ENCODE assay signal across 12 mouse cellular contexts in the genomic region with DNA sequence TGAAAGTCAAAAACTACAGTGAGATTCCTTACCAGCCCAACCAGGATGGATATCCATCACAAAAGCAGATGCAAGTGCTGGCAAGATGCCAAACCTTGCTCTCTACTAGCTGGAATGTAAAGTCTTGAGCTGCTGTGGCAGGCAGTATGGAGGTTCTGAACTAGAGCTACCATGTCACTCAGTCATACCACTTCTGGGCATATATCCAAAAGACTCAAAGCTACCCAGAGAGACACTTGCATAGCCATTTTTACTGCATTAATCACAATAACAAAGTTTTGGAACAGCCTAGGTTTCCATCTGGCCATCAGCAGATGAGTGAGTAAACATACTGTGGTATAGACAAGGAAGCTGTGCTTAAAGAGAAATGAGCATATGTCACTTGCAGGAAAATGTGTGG. TPM values are rescaled to one million over a fixed set of nuclear protein-coding genes. Genes with fewer than 3 reads are reported as not detected.
DNase-seq lines count a peak whose midpoint lies in the region; ATAC-seq lines count a peak whose summit lies in the region.
"Had no signal": no experiment of that assay in that cellular context is flagged by ENCODE, and none has a peak within 500 bp of the region (broad histone marks: within the 10 kb centered on the region; RNA-seq: fewer than 3 reads in every experiment).

No protein-coding gene starts in this region.

- no peak overlapping the region for H3K27ac ChIP-seq in hindbrain, embryonic 16.5 days (ENCODE audit: low read depth, low read length)
- H3K27ac ChIP-seq: heart, embryonic 10.5 days; limb, embryonic 15.5 days had no signal

- ATAC-seq in cerebellum, adult (ENCODE audit: insufficient number of reproducible peaks, low FRiP score, low TSS enrichment), result no peak
- ATAC-seq in hindbrain, embryonic 16.5 days, result peak; percentile 50; the same call in 1 of the 2 replicates

- intact Hi-C loops in left cerebral cortex, postnatal 4 days (cut with DNase I), result no loop called here

- H3K36me3 ChIP-seq in hindbrain, embryonic 16.5 days (ENCODE audit: control insufficient read depth, insufficient read depth, low read length), result no peaks in the 10 kb centered on the region
- H3K36me3 ChIP-seq: heart, embryonic 10.5 days; limb, embryonic 15.5 days had no signal

- no peak overlapping the region for H3K4me3 ChIP-seq in hindbrain, embryonic 16.5 days (ENCODE audit: low read length)
- H3K4me3 ChIP-seq: heart, embryonic 10.5 days; limb, embryonic 15.5 days; megakaryocyte, embryonic 14.5 days had no signal

- H3K9me3 ChIP-seq in hindbrain, embryonic 16.5 days (ENCODE audit: control insufficient read depth, low read length), result no peaks in the 10 kb centered on the region
- H3K9me3 ChIP-seq: heart, embryonic 10.5 days; limb, embryonic 15.5 days; megakaryocyte, embryonic 14.5 days had no signal

- no peaks in the 10 kb centered on the region for H3K4me1 ChIP-seq in hindbrain, embryonic 16.5 days (ENCODE audit: control insufficient read depth, insufficient read depth, low read depth, low read length)
- H3K4me1 ChIP-seq: heart, embryonic 10.5 days; limb, embryonic 15.5 days; megakaryocyte, embryonic 14.5 days had no signal

- peak; percentile 9 to 23 for DNase-seq in cerebellum, adult 18-20 months
- peak; percentile 8 for DNase-seq in left cerebral cortex, postnatal 4 days
- no peak for DNase-seq in left cerebral cortex, adult 18-20 months (ENCODE audit: low spot score in 2 of 2)
- DNase-seq in 416B (ENCODE audit: low read depth), result peak; percentile 44
- DNase-seq in ovary, postnatal 36 days (ENCODE audit: low spot score), result no peak
- no peak for DNase-seq in adrenal gland, postnatal 4 days (ENCODE audit: low spot score in 2 of 2)

- no peak overlapping the region for H3K9ac ChIP-seq in hindbrain, embryonic 16.5 days (ENCODE audit: low read depth, low read length)
- H3K9ac ChIP-seq: limb, embryonic 15.5 days had no signal

- no peaks in the 10 kb centered on the region for H3K27me3 ChIP-seq in hindbrain, embryonic 16.5 days (replicated peaks; ENCODE audit: control insufficient read depth, insufficient read depth, low read length)
- H3K27me3 ChIP-seq: limb, embryonic 15.5 days; megakaryocyte, embryonic 14.5 days had no signal

- H3K4me2 ChIP-seq in hindbrain, embryonic 16.5 days (ENCODE audit: low read length), result no peak overlapping the region
- H3K4me2 ChIP-seq: limb, embryonic 15.5 days had no signal

RNA-seq across cellular contexts. Expression of a gene that starts 25.6 kb away (rescaled TPM):
- total RNA-seq in left cerebral cortex, postnatal 4 days (2021), result 10 to 100 TPM; 31.9 to 36.7 TPM
- 10 to 100 TPM; 42.5 to 52.6 TPM for total RNA-seq in left cerebral cortex, adult 18-20 months (2021)
- polyA plus RNA-seq in hindbrain, embryonic 16.5 days (2015; fragmentation: Nextera tagmentation; extraction: Ambion mirVana), result 3.6 and 4.1 TPM in 2 replicates
- total RNA-seq in adrenal gland, postnatal 4 days (2021), result 1 to 10 TPM; 3.7 to 4.5 TPM

RNA-seq across cellular contexts. Expression of a gene that starts 53.8 kb away (rescaled TPM):
- total RNA-seq in left cerebral cortex, postnatal 4 days (2021), result under 1 TPM in 1 of 2 experiments, not detected in 1; 0.26 TPM
- under 1 TPM in 1 of 2 experiments, not detected in 1; 0.12 TPM for total RNA-seq in left cerebral cortex, adult 18-20 months (2021)
- polyA plus RNA-seq in hindbrain, embryonic 16.5 days (2015; fragmentation: Nextera tagmentation; extraction: Ambion mirVana), result 1.0 and 1.1 TPM in 2 replicates
- not detected for total RNA-seq in adrenal gland, postnatal 4 days (2021)
- polyA plus RNA-seq: heart, embryonic 10.5 days; large intestine, adult 2 months; limb, embryonic 15.5 days had no signal

Comparison
In these comparisons a context has a peak if more than half of its experiments do, and no peak if none do; other contexts are left out.
1. DNase-seq: peak in cerebellum, adult 18-20 months (2 of 2), left cerebral cortex, postnatal 4 days (single experiment) and 416B (single experiment); none in left cerebral cortex, adult 18-20 months (0 of 2), ovary, postnatal 36 days (single experiment) and adrenal gland, postnatal 4 days (0 of 2).
2. RNA of a gene that starts 25.6 kb away (total RNA-seq): 42.5 to 52.6 TPM in left cerebral cortex, adult 18-20 months and 31.9 to 36.7 TPM in left cerebral cortex, postnatal 4 days; 3.7 to 4.5 TPM in adrenal gland, postnatal 4 days; every median in the first group is over 4 times any median in the second.